Mouse (Mus musculus) retina, postnatal 7 days (tissue): ENCODE measurements around the gene Dffa.
"Not testable (repeated sequence)": the region's sequence is repeated elsewhere in the genome, so short reads cannot be mapped to it uniquely, and the experiment has no call there.

Experiments
- DNase-seq: peaks from one replicate; pipeline ENCODE4 v3.0.0-alpha.2; 2012; ENCODE audit warnings: low read depth, low spot score

Dffa gene

DNA sequence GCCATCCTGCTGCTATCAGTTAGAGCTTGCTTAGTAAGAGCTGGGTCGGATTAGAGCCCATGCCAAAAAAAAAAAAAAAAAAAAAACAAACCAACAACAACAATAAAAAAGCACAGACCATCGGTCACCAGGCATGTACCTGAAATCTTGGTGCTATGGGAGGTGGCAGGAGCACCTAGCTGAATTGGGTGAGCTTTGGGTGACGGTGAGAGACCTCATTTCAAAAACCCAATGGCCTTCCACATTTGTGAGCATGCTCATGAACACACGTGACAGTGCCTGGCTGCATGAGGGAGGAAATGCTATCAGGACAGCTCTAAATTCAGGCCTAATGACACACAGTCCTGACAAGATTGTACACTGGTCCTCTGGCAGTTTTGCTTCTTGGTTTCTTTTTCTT is 44.1 kb downstream of the Dffa start:
- no peak for DNase-seq

DNA sequence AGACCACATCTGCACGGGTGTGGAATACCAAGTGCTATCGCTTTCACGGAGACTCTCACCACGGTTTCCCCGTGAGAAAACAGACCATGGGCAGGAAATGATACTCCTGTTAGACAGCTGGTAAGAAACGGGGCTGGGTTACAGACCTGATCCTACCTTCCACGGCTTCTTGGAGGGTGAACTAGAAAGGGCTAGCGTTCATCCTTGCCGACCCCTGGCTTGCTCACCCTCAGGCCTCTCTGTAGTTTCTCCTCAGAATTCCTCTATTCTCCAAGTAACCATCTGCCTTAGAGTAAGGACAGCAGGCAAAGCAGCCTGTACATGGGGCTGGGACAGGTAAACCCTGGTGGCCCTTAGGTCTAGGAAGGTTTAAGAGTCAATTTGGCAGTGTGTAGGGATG is 45.2 kb downstream of the Dffa start:
- DNase-seq, result no peak

- no peak for DNase-seq
These were observed 45.7 kb downstream of the Dffa start for GRCm38 (mm10) chr4:149149611-149150010.

GRCm38 (mm10) chr4:149150256-149150655 is 46.3 kb downstream of the Dffa start:
- DNase-seq, result no peak

DNA sequence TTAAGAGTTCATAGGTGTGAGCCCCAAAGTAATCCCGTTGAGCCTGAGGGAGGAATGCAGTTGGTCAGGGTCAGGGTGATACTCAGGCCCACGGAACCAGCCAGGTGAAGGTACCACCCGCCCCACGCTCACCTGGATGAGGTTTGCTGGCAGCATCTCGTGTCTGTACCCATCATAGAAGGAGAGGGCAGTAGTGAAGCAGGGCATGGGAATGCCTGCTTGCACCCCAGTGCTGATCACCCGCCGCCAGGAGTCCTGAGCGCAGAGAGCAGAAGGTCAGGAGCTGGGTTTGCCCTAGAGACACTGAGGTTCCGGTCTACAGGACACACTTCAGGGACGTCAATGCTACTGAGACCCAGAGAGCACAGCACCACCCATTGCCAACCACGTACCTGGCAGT is 46.8 kb downstream of the Dffa start:
- DNase-seq, result no peak

- DNase-seq, result no peak
These were observed 50.9 kb downstream of the Dffa start for GRCm38 (mm10) chr4:149154859-149155258.

- no peak for DNase-seq
These were observed 51.8 kb downstream of the Dffa start for GRCm38 (mm10) chr4:149155711-149156110.

DNA sequence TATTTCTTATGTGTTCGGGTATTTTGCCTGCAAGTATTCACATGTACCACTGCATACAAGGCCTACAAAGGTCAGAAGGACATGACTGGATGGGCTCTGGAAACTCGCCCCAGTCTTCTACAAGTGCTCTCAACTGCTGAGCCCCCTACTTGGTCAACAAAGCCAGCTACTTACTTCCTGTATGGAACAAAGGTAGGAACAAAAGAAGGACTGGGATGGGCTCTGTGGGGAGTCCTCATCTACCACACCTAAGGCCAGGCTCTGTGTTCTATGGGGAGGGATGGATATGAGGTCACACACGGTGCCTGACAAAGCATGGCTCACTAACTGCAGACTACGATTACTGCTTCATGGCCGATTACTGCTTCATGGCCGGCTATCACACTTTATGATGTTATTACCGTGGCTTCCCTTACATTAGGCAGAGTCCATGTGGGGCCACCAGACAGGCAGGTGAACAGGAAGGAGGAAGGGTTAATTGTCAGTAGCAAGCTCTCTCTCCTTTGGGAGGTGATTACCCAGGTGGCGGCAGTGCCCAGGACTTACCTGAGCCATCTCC is 53.5 kb downstream of the Dffa start:
- no peak for DNase-seq

DNA sequence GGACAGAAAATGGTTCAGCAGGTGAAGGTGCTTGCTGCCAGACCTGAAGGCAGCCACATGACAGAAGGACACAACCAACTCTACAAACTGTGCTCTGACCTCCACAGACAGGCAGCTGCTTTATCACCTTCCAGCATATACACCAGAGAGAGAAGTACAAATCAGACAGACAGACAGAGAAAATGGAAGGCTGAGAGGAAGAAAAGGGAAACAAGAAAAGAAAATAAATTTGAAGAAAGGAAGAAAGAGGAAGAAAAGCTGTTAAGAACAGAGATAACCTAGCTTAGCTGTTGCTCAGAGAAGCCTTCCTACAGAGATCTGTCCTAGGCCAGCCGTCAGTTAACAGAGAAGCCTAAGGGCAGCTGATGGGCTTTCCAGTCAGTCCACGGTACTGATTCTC is 55.3 kb downstream of the Dffa start:
- DNase-seq, result no peak

DNA sequence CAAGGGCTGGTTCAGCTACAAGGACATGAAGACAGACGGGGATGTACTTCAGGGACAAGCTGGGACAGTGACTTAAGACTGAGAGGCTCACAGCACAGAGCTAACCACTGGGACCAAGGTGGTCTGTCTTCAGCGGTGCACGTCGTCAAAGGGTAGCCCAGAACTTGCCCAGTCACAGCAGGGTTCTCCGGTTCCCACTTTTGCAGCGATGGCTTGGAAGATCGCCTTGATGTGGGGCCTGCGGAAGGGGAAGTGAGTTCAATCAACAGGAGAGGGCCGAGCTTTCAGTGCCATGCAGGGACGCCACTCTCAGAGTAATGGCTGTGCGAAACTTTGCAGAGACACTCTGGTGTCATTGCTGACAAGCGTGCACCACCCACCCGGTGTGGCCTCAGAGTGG is 55.9 kb downstream of the Dffa start:
- DNase-seq, result no peak

DNA sequence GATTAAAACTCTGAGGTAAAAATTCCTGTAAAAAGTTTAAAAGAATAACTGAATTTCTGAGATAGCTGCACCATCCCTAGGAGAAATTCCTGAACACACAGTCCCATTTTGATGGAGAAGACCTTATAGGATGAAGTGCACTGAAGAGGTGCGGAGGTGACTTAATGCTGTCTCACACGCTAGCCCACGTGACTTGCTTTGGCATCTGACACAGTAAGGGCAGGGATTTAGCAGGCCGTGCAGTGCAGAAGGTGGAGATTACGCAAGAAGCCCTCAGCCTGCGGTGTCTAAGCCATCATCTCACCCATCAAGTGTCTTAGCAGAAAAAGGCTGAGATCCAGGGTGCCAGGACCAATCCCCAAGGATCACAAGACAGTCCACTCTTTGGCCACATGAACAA is 57.2 kb downstream of the Dffa start:
- DNase-seq, result no peak

GRCm38 (mm10) chr4:149163196-149163595 is 59.2 kb downstream of the Dffa start:
- DNase-seq, result no peak

DNA sequence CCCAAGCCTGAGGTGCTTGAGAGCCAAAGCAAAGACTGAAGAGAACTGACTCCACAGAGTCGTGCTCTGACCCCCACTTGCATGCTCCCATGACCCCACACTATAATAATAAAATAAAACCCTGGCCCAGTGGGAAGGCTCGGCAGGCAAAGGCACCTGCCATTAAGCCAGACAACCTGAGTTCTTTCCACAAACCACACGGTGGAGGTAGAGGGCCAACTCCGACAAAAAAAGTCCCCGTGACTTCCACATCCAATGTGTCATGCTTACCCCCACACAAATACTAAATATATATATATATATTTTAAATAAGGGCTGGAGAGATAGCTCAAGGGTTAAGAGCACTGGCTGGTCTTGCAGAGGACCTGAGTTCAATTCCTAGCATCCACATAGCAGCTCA is 60.2 kb downstream of the Dffa start:
- DNase-seq, result no peak

- peak; percentile 89 for DNase-seq
These were observed 62.4 kb downstream of the Dffa start, which contains the start of gene Pgd for GRCm38 (mm10) chr4:149166215-149166946. Pgd (minus strand) TSS chr4:149166771.

- no peak for DNase-seq
These were observed 63.1 kb downstream of the Dffa start for GRCm38 (mm10) chr4:149166957-149167611.

DNA sequence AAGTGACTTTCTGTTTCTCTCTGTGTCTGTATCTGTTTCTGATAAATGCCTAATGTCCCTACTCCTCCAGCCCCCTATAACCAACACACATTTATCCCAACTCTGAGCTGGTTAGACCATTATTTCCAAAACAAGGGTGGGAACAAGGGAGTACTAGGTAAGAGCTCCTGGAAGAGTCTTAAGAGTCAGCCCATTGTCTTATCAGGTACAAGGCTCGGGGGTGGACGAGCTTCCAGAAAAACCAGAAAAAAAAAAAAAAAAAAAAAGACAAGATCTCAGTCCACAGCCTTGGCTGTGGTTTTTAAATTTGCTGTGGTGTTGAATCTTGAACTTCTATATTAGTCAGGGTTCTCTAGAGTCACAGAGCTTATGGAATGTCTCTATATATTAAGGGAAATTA is 64.1 kb downstream of the Dffa start:
- DNase-seq, result no peak

- DNase-seq, result not testable (repeated sequence)
These were observed 66.0 kb downstream of the Dffa start for GRCm38 (mm10) chr4:149169926-149170325.
